Mouse (Mus musculus): Measurements from ENCODE around the gene Scn1b. TPM values are rescaled to one million over a fixed set of nuclear protein-coding genes. Genes with fewer than 3 reads are reported as not detected.

The Scn1b gene
- polyA plus RNA-seq, 1 experiment from 2014 or later = 4.4 TPM

DNA sequence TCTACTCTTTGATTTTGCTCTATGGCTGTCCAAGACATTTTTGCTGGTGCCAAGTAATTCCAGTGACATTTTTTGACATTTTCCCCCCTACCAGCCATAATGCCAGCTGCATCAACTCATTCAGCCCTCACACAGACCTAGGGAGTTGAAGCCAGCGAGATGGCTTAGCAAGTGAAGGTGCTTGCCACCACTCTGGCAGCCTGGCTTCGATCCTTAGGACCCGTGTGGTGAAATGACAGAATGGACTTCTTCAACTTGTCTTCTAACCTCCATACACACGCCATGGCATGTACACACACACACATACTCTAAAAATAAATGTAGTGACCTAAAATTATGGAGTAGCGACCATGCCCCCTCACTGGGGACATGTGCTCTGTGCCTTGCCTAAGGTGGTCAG, 2.4 kb downstream of the Scn1b start:
- no peak for ATAC-seq (replicated peaks)
- H3K27ac ChIP-seq (replicated peaks) = no peak overlapping the region
- no peaks in the 10 kb centered on the region for H3K9me3 ChIP-seq
- H3K4me1 ChIP-seq = peaks cover 16% of the 10 kb centered on the region
- H3K4me2 ChIP-seq (replicated peaks) = no peak overlapping the region
- no peak overlapping the region for H3K9ac ChIP-seq (replicated peaks)
- no peak overlapping the region for H3K4me3 ChIP-seq
- peaks cover 13% of the 10 kb centered on the region for H3K36me3 ChIP-seq
- 87% methylated on average over 5 of the region's 5 CpGs for WGBS
- peaks cover 21% of the 10 kb centered on the region for H3K27me3 ChIP-seq

DNA sequence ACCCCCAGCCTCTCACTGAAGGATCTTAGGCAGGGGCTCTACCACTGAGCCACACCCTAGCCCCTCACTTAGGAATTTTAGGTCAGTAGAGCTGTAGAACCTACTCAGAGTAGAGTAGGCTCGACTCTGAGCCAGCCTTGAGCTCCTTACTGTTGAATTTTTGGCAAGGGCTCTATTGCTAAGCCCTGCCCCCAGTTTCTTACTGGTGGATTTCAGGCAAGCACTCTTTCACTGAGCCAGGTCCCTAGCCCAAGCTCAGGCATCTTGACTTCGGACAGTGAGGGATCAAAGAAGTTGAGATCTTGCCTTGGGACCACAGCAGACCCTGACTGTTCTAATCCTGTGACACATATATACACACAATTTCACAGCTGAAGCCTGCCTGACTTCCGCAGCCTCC, 3.1 kb downstream of the Scn1b start:
- Histone ChIP-seq H3K9me3 (no peaks in the 10 kb centered on the region), H3K27me3 (peaks cover 21% of the 10 kb centered on the region), H3K4me2 (replicated peaks) (no peak overlapping the region), H3K4me1 (peaks cover 16% of the 10 kb centered on the region), H3K27ac (replicated peaks) (no peak overlapping the region), H3K4me3 (no peak overlapping the region), H3K36me3 (peaks cover 6% of the 10 kb centered on the region; the same call in 1 of the 2 replicates), H3K9ac (replicated peaks) (no peak overlapping the region)
- no peak for ATAC-seq (replicated peaks)
- WGBS = 78% methylated on average over 3 of the region's 3 CpGs

DNA sequence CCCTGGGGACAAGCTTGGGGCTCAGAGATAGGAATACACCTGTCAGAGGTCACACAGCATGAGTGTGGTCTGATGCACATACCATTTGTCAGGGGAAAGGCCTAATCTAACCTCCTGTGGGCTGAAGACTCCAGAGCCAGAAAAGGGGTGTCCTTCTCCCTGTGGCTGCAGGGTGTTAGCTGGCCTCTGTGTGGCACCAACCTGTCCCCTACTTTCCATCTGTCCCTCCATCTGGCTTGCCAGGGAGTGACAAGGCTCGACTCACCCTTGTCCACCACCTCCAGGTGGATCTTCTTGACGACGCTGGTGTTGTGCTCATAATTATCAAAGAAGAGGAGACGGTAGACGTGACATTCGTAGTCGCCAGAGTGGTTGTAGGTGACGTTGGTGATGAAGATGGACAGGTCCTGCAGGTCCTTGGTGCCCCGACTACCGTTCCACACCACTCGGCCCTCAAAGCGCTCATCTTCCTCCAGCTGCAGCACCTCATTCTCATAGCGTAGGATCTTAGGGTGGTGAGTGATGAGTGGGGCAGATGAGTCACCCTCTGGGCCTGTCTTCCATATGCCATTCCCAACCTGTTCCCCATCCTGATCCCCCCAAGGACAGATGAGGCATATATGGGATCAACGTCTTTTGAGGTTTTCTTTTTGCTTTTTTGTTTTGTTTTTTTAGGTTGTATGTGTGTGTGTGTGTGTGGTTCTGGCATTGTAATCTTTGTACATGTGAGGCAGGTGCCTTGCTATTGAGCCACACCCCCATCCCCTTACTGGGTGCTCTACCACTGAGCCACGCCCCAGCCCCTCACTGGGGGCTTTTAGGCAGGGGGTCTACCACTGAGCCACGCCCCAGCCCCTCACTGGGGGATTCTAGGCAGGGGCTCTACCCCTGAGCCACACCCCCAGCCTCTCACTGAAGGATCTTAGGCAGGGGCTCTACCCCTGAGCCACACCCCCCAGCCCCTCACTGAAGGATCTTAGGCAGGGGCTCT, 3.9 kb downstream of the Scn1b start:
- no peak overlapping the region for H3K9ac ChIP-seq (replicated peaks)
- H3K27ac ChIP-seq (replicated peaks) = no peak overlapping the region
- no peak for ATAC-seq (replicated peaks)
- H3K4me2 ChIP-seq (replicated peaks) = no peak overlapping the region
- H3K4me3 ChIP-seq = no peak overlapping the region
- no peaks in the 10 kb centered on the region for H3K36me3 ChIP-seq
- peaks cover 21% of the 10 kb centered on the region for H3K27me3 ChIP-seq
- 91% methylated on average over 15 of the region's 16 CpGs for WGBS
- H3K9me3 ChIP-seq = no peaks in the 10 kb centered on the region
- peaks cover 16% of the 10 kb centered on the region for H3K4me1 ChIP-seq

DNA sequence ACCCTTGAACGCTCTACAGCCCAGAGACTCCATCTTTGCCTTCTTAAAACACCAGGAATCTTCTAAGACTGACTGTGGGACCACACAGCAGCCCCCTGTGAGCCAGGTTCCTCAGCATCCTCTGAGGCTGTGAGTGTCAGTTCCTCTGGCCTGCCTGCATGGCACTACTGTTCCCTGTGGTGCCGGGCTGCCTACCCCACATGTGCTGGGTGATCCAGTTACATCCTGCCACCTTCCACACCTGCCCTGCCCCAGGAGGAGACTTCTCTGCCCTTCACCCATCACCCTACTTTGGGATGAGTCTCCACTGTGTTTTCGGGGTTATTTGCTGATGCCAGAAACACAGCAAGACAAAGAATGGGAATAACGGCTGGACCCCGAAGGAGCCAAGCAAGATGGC, 7.2 kb downstream of the Scn1b start:
- no peak overlapping the region for H3K4me2 ChIP-seq (replicated peaks)
- H3K4me1 ChIP-seq = no peaks in the 10 kb centered on the region
- H3K9ac ChIP-seq (replicated peaks) = no peak overlapping the region
- no peak overlapping the region for H3K4me3 ChIP-seq
- 0 out of 2 replicates have a peak, but pooled peaks cover under 1% of the 10 kb centered on the region for H3K27me3 ChIP-seq
- H3K36me3 ChIP-seq = no peaks in the 10 kb centered on the region
- H3K9me3 ChIP-seq = no peaks in the 10 kb centered on the region
- no peak for ATAC-seq (replicated peaks)
- H3K27ac ChIP-seq (replicated peaks) = no peak overlapping the region
- 88% methylated on average over 5 of the region's 5 CpGs for WGBS

DNA sequence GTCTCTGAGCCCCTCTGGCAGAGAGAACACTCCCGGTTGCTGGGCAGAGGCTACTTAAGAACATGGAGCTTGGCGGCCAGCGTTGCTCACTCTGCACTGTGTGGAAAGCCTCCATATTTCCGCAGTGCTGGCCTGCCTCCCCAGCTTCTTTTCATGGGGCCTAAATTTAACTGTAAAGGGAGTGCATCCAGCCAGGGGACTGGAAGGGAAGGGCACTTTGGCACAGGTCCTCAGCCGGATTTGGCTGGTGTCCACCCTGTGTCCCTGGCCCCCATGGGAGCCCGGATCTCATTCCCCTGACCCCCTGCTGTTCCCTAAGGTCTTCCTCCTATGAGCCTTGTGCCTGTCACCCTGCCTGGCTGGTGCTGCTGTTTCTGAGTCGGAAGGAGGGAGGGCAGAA, 8.3 kb downstream of the Scn1b start:
- no peak for ATAC-seq (replicated peaks)
- Histone ChIP-seq H3K4me3 (no peak overlapping the region), H3K36me3 (no peaks in the 10 kb centered on the region), H3K4me2 (replicated peaks) (no peak overlapping the region), H3K27ac (replicated peaks) (no peak overlapping the region), H3K9ac (replicated peaks) (no peak overlapping the region), H3K4me1 (no peaks in the 10 kb centered on the region), H3K27me3 (no peaks in the 10 kb centered on the region), H3K9me3 (no peaks in the 10 kb centered on the region)
- WGBS = 71% methylated on average over 7 of the region's 7 CpGs

DNA sequence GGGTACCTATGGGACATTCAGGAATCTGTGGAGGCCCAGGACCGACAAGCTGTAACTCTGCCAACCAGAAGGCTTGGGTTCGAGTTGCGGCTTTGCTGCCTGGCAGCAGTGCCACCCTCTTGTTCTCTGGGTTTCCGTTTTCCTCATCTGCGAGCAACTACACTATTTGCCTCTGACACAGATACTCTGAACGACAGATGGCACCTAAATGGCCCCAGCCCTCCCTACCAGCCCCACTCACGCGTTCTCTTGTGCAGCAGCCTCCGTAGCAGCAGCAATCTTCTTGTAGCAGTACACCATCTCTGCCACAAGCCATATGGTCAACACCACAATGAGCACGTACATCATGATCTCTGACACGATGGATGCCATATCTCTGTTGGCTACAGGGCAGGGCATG, 9.3 kb downstream of the Scn1b start:
- no peaks in the 10 kb centered on the region for H3K36me3 ChIP-seq
- no peak overlapping the region for H3K9ac ChIP-seq (replicated peaks)
- no peak for ATAC-seq (replicated peaks)
- no peak overlapping the region for H3K4me3 ChIP-seq
- 83% methylated on average over 11 of the region's 11 CpGs for WGBS
- H3K27me3 ChIP-seq = no peaks in the 10 kb centered on the region
- no peak overlapping the region for H3K4me2 ChIP-seq (replicated peaks)
- no peak overlapping the region for H3K27ac ChIP-seq (replicated peaks)
- no peaks in the 10 kb centered on the region for H3K4me1 ChIP-seq
- H3K9me3 ChIP-seq = no peaks in the 10 kb centered on the region

DNA sequence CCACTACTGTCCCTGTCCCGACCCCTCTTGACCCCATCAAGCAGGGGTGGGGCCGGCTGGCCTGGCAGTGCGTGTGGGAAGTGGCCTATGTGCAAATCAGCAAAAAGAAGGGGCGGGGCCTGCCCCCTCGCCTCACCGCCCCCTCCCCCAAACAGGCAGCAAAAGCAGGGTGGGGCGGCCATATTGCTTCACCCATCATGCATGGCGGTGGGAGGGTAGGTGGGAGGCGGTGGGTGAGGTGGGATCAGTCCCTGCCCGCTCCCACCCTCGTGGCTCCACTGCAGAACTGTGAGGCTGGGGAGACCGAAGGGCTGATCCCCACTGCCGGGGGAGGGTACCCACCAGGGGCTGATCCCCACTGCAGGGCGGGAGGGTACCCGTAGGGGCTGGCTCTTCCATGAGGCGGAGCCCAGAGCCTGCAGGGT, 10.1 kb downstream of the Scn1b start:
- ATAC-seq (replicated peaks) = peak; percentile 24; the same call in 1 of the 2 replicates
- H3K27ac ChIP-seq (replicated peaks) = no peak overlapping the region
- H3K27me3 ChIP-seq = no peaks in the 10 kb centered on the region
- H3K4me3 ChIP-seq = no peak overlapping the region
- H3K9ac ChIP-seq (replicated peaks) = no peak overlapping the region
- no peaks in the 10 kb centered on the region for H3K9me3 ChIP-seq
- no peaks in the 10 kb centered on the region for H3K4me1 ChIP-seq
- no peaks in the 10 kb centered on the region for H3K36me3 ChIP-seq
- 53% methylated on average over 16 of the region's 16 CpGs for WGBS
- no peak overlapping the region for H3K4me2 ChIP-seq (replicated peaks)

DNA sequence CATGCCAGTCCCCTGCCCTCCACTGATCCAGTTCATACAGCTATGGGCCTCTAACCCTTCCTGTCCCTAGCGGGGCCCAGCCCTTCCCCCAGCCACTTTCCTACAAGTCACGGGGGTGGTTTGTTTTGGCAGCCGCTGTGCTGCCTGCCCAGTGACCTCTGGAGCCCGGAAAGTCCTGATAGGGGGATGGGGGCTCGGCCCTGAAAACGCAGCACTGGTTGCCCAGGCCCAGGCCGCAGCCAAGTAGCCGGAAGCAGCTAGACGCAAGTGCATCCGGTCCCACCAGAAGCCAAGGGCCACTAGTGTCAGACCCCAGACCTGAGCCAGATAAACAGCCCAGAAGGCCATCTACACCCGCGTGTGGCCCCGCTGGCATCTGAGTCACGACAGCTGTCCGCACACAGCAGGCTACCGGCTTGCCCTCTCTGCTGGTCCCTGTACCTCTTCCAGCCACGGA, 11.2 kb downstream of the Scn1b start:
- H3K27ac ChIP-seq (replicated peaks) = no peak overlapping the region

DNA sequence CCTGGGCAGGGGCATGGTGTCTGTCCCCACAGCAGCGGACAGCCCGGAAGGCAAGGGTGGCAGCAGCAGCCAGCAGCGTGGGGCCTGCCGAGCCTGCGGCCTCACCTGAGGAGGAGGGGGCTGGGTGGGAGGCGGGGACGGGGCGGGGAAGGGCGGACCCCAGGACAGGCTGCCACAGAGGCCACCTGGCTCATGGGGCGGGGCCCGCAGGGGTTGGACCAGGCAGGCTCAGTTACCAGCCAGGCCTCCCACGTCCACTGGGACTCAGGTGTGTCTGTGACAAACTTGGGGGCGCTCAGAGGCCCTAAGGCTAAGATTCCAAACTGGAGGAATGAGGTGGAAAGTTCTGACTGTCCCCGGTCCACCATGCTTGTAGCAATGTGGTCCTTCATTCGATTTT, 11.6 kb downstream of the Scn1b start, which contains the start of gene Hpn:
TSS of gene Hpn (minus strand) at position 109 of the 400 bp plus-strand sequence.
- Histone ChIP-seq H3K27me3 (no peaks in the 10 kb centered on the region), H3K9me3 (no peaks in the 10 kb centered on the region), H3K9ac (replicated peaks) (no peak within 1 kb of the TSS), H3K27ac (replicated peaks) (no peak within 1 kb of the TSS), H3K4me2 (replicated peaks) (no peak within 1 kb of the TSS), H3K36me3 (no peaks in the 10 kb centered on the region), H3K4me1 (no peaks in the 10 kb centered on the region), H3K4me3 (no peak within 1 kb of the TSS)
- WGBS = 26% methylated on average over 13 of the region's 15 CpGs
- no peak for ATAC-seq (replicated peaks)

More for the DNA sequence above, 11.2 kb downstream of the Scn1b start:
- ATAC-seq (replicated peaks) = no peak
- no peaks in the 10 kb centered on the region for H3K9me3 ChIP-seq
- H3K27me3 ChIP-seq = no peaks in the 10 kb centered on the region
- no peaks in the 10 kb centered on the region for H3K36me3 ChIP-seq
- 41% methylated on average over 17 of the region's 17 CpGs for WGBS
- no peak overlapping the region for H3K9ac ChIP-seq (replicated peaks)
- H3K4me3 ChIP-seq = no peak overlapping the region
- no peaks in the 10 kb centered on the region for H3K4me1 ChIP-seq
- no peak overlapping the region for H3K4me2 ChIP-seq (replicated peaks)

DNA sequence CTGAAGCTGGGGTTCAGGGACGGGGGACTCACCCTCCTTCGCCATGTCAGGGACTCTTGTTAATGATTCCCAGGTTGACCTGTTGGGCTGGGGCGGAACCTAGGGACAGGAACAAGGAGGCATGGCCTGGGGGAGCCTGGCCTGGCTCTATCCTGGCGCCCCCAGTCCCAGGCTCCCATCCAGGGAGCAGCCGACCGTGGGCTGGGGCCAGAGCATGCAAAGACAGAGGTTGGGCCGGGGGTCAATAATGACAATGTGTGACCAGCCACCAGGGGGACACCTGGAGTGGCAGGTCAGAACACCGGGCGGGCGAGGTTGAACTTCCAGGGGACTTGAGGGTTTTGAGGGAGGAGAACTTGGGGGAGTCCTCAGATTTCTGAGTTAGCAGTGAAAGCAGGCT, 12.2 kb downstream of the Scn1b start:
- H3K4me2 ChIP-seq (replicated peaks) = no peak overlapping the region
- H3K36me3 ChIP-seq = no peaks in the 10 kb centered on the region
- no peaks in the 10 kb centered on the region for H3K4me1 ChIP-seq
- WGBS = 48% methylated on average over 10 of the region's 10 CpGs
- H3K9ac ChIP-seq (replicated peaks) = no peak overlapping the region
- H3K9me3 ChIP-seq = no peaks in the 10 kb centered on the region
- ATAC-seq (replicated peaks) = no peak
- H3K4me3 ChIP-seq = no peak overlapping the region
- no peaks in the 10 kb centered on the region for H3K27me3 ChIP-seq
- H3K27ac ChIP-seq (replicated peaks) = no peak overlapping the region

DNA sequence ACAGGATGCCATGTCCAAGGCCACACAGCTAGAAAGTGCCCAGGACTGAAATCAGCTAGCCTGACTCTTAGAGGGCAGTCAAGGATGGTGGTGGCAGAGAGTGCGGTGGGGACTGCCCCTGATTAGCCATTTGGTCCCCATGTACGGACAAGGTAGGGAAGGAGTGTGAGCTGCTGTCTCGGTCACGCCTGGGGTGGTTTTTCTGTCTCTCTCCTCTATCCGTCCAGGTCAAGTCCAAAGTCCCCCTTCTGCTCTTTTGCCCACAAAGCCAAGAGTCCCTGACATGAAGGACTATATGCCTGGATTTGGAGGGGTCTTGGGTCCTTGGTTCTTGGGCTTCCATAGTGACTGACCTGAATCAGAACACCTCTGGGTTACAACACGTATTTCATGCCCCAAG, 13.0 kb downstream of the Scn1b start:
- H3K4me2 ChIP-seq (replicated peaks) = no peak overlapping the region
- no peak overlapping the region for H3K9ac ChIP-seq (replicated peaks)
- H3K27ac ChIP-seq (replicated peaks) = no peak overlapping the region
- no peaks in the 10 kb centered on the region for H3K27me3 ChIP-seq
- no peaks in the 10 kb centered on the region for H3K4me1 ChIP-seq
- H3K36me3 ChIP-seq = no peaks in the 10 kb centered on the region
- no peaks in the 10 kb centered on the region for H3K9me3 ChIP-seq
- ATAC-seq (replicated peaks) = no peak
- 86% methylated on average over 6 of the region's 6 CpGs for WGBS
- H3K4me3 ChIP-seq = no peak overlapping the region

DNA sequence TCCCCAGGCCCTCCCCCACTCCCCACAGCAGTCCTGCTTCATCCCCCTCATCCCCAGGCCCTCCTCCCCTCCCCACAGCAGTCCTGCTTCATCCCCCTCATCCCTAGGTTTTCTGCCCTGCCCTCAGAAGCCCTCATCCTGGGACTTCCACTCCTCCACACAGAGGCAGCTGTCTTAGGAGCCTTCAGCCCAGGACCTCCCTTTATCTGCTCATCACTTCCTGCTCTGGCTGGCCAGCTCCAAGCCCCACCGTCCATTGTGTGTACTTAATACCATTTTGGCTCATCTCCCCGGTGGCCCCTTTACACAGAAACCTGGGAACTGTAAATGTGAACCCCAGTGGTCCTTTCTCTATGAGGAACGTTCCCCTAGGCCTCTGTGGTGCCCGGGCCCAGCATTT, 14.8 kb downstream of the Scn1b start:
- no peak for ATAC-seq (replicated peaks)
- H3K9ac ChIP-seq (replicated peaks) = no peak overlapping the region
- H3K4me3 ChIP-seq = no peak overlapping the region
- no peak overlapping the region for H3K27ac ChIP-seq (replicated peaks)
- H3K4me2 ChIP-seq (replicated peaks) = no peak overlapping the region
- no peaks in the 10 kb centered on the region for H3K9me3 ChIP-seq
- H3K4me1 ChIP-seq = no peaks in the 10 kb centered on the region
- WGBS = 13% methylated on average over 4 of the region's 4 CpGs
- H3K36me3 ChIP-seq = no peaks in the 10 kb centered on the region
- no peaks in the 10 kb centered on the region for H3K27me3 ChIP-seq

Measured in forebrain, embryonic 15.5 days (tissue).